Mouse (Mus musculus): Measurements from ENCODE around the gene Loxl3. TPM values are rescaled to one million over a fixed set of nuclear protein-coding genes. Genes with fewer than 3 reads are reported as not detected.

The Loxl3 gene
- polyA plus RNA-seq, 1 experiment from 2014 or later: 6.2 TPM

GRCm38 (mm10) chr6:83010010-83010409 is 24.0 kb upstream of the Loxl3 start:
- WGBS: 40% methylated on average over 7 of the region's 7 CpGs
- no peak for ATAC-seq (ENCODE audit: insufficient number of reproducible peaks, insufficient read depth, low FRiP score, low read depth)
- Histone ChIP-seq H3K4me1 (ENCODE audit: control insufficient read depth in 2 of 2, insufficient read depth in 2 of 2, low read length in 2 of 2) (peaks cover 7 to 8% of the 10 kb centered on the region in 2 experiments; a peak in 3 of 4 replicates), H3K27ac (replicated peaks in 1 of 2; ENCODE audit: control insufficient read depth in 1 of 2, insufficient read depth in 1 of 2, low read depth in 2 of 2, low read length in 2 of 2) (0 out of 4 replicates have a peak overlapping the region, but pooled peaks of 1 of the 2 experiments have one; percentile 42), H3K36me3 (ENCODE audit: control insufficient read depth, insufficient read depth, low read length) (no peaks in the 10 kb centered on the region), H3K4me3 (ENCODE audit: control insufficient read depth in 1 of 2, insufficient read depth in 1 of 2, low read depth in 1 of 2, low read length in 2 of 2) (no peak overlapping the region), H3K27me3 (ENCODE audit: control insufficient read depth, insufficient read depth, low read length) (no peaks in the 10 kb centered on the region), H3K4me2 (ENCODE audit: low read length) (no peak overlapping the region; the same call in 1 of the 2 replicates), H3K9ac (ENCODE audit: low read length) (no peak overlapping the region), H3K9me3 (ENCODE audit: control insufficient read depth, low read length) (no peaks in the 10 kb centered on the region)

GRCm38 (mm10) chr6:83011255-83011654 is 22.7 kb upstream of the Loxl3 start:
- Histone ChIP-seq H3K4me1 (ENCODE audit: control insufficient read depth in 2 of 2, insufficient read depth in 2 of 2, low read length in 2 of 2) (peaks cover 3 to 6% of the 10 kb centered on the region in 2 experiments; a peak in 2 of 4 replicates), H3K9ac (ENCODE audit: low read length) (no peak overlapping the region), H3K27ac (replicated peaks in 1 of 2; ENCODE audit: control insufficient read depth in 1 of 2, insufficient read depth in 1 of 2, low read depth in 2 of 2, low read length in 2 of 2) (no peak overlapping the region), H3K4me3 (ENCODE audit: control insufficient read depth in 1 of 2, insufficient read depth in 1 of 2, low read depth in 1 of 2, low read length in 2 of 2) (no peak overlapping the region), H3K27me3 (ENCODE audit: control insufficient read depth, insufficient read depth, low read length) (no peaks in the 10 kb centered on the region), H3K4me2 (ENCODE audit: low read length) (no peak overlapping the region), H3K9me3 (ENCODE audit: control insufficient read depth, low read length) (no peaks in the 10 kb centered on the region), H3K36me3 (ENCODE audit: control insufficient read depth, insufficient read depth, low read length) (no peaks in the 10 kb centered on the region)
- no peak for ATAC-seq (ENCODE audit: insufficient number of reproducible peaks, insufficient read depth, low FRiP score, low read depth)
- WGBS: 88% methylated on average over 7 of the region's 7 CpGs

- Histone ChIP-seq H3K4me1 (ENCODE audit: control insufficient read depth in 2 of 2, insufficient read depth in 2 of 2, low read length in 2 of 2) (peaks cover 5 to 6% of the 10 kb centered on the region in 2 experiments; a peak in 2 of 4 replicates), H3K9ac (ENCODE audit: low read length) (no peak overlapping the region), H3K27ac (replicated peaks in 1 of 2; ENCODE audit: control insufficient read depth in 1 of 2, insufficient read depth in 1 of 2, low read depth in 2 of 2, low read length in 2 of 2) (no peak overlapping the region), H3K36me3 (ENCODE audit: control insufficient read depth, insufficient read depth, low read length) (no peaks in the 10 kb centered on the region), H3K4me2 (ENCODE audit: low read length) (no peak overlapping the region), H3K9me3 (ENCODE audit: control insufficient read depth, low read length) (no peaks in the 10 kb centered on the region), H3K27me3 (ENCODE audit: control insufficient read depth, insufficient read depth, low read length) (no peaks in the 10 kb centered on the region), H3K4me3 (ENCODE audit: control insufficient read depth in 1 of 2, insufficient read depth in 1 of 2, low read depth in 1 of 2, low read length in 2 of 2) (no peak overlapping the region)
- WGBS: 79% methylated on average over 6 of the region's 6 CpGs
- no peak for ATAC-seq (ENCODE audit: insufficient number of reproducible peaks, insufficient read depth, low FRiP score, low read depth)
Observed at GRCm38 (mm10) chr6:83011756-83012155, 22.2 kb upstream of the Loxl3 start.

- Histone ChIP-seq H3K36me3 (ENCODE audit: control insufficient read depth, insufficient read depth, low read length) (no peaks in the 10 kb centered on the region), H3K27me3 (ENCODE audit: control insufficient read depth, insufficient read depth, low read length) (no peaks in the 10 kb centered on the region), H3K4me1 (ENCODE audit: control insufficient read depth in 2 of 2, insufficient read depth in 2 of 2, low read length in 2 of 2) (peaks cover 6 to 10% of the 10 kb centered on the region in 2 experiments; a peak in 3 of 4 replicates), H3K4me2 (ENCODE audit: low read length) (no peak overlapping the region), H3K9me3 (ENCODE audit: control insufficient read depth, low read length) (no peaks in the 10 kb centered on the region), H3K9ac (ENCODE audit: low read length) (no peak overlapping the region), H3K27ac (replicated peaks in 1 of 2; ENCODE audit: control insufficient read depth in 1 of 2, insufficient read depth in 1 of 2, low read depth in 2 of 2, low read length in 2 of 2) (no peak overlapping the region), H3K4me3 (ENCODE audit: control insufficient read depth in 1 of 2, insufficient read depth in 1 of 2, low read depth in 1 of 2, low read length in 2 of 2) (no peak overlapping the region)
- WGBS: 81% methylated on average over 5 of the region's 5 CpGs
- ATAC-seq (ENCODE audit: insufficient number of reproducible peaks, insufficient read depth, low FRiP score, low read depth): no peak
Observed at GRCm38 (mm10) chr6:83013444-83013843, 20.5 kb upstream of the Loxl3 start.

GRCm38 (mm10) chr6:83014482-83015466 is 19.2 kb upstream of the Loxl3 start:
- Histone ChIP-seq H3K4me2 (ENCODE audit: low read length) (no peak overlapping the region), H3K4me3 (ENCODE audit: control insufficient read depth in 1 of 2, insufficient read depth in 1 of 2, low read depth in 1 of 2, low read length in 2 of 2) (no peak overlapping the region), H3K9me3 (ENCODE audit: control insufficient read depth, low read length) (no peaks in the 10 kb centered on the region), H3K9ac (ENCODE audit: low read length) (no peak overlapping the region), H3K36me3 (ENCODE audit: control insufficient read depth, insufficient read depth, low read length) (no peaks in the 10 kb centered on the region), H3K27me3 (ENCODE audit: control insufficient read depth, insufficient read depth, low read length) (no peaks in the 10 kb centered on the region), H3K27ac (replicated peaks in 1 of 2; ENCODE audit: control insufficient read depth in 1 of 2, insufficient read depth in 1 of 2, low read depth in 2 of 2, low read length in 2 of 2) (no peak overlapping the region), H3K4me1 (ENCODE audit: control insufficient read depth in 2 of 2, insufficient read depth in 2 of 2, low read length in 2 of 2) (peaks cover 6 to 10% of the 10 kb centered on the region in 2 experiments; a peak in 3 of 4 replicates)
- 37% methylated on average over 12 of the region's 12 CpGs for whole genome bisulfite sequencing
- ATAC-seq (ENCODE audit: insufficient number of reproducible peaks, insufficient read depth, low FRiP score, low read depth): no peak

GRCm38 (mm10) chr6:83015749-83016148 is 18.2 kb upstream of the Loxl3 start:
- H3K4me2 ChIP-seq (ENCODE audit: low read length): no peak overlapping the region
- no peaks in the 10 kb centered on the region for H3K9me3 ChIP-seq (ENCODE audit: control insufficient read depth, low read length)
- H3K9ac ChIP-seq (ENCODE audit: low read length): no peak overlapping the region
- no peak overlapping the region for H3K27ac ChIP-seq (replicated peaks in 1 of 2; ENCODE audit: control insufficient read depth in 1 of 2, insufficient read depth in 1 of 2, low read depth in 2 of 2, low read length in 2 of 2)
- no peaks in the 10 kb centered on the region for H3K36me3 ChIP-seq (ENCODE audit: control insufficient read depth, insufficient read depth, low read length)
- peaks cover 3 to 7% of the 10 kb centered on the region in 2 experiments; a peak in 3 of 4 replicates for H3K4me1 ChIP-seq (ENCODE audit: control insufficient read depth in 2 of 2, insufficient read depth in 2 of 2, low read length in 2 of 2)
- no peaks in the 10 kb centered on the region for H3K27me3 ChIP-seq (ENCODE audit: control insufficient read depth, insufficient read depth, low read length)
- 84% methylated on average over 2 of the region's 2 CpGs for WGBS
- ATAC-seq (ENCODE audit: insufficient number of reproducible peaks, insufficient read depth, low FRiP score, low read depth): no peak
- H3K4me3 ChIP-seq (ENCODE audit: control insufficient read depth in 1 of 2, insufficient read depth in 1 of 2, low read depth in 1 of 2, low read length in 2 of 2): no peak overlapping the region

- Histone ChIP-seq H3K9me3 (ENCODE audit: control insufficient read depth, low read length) (no peaks in the 10 kb centered on the region), H3K4me1 (ENCODE audit: control insufficient read depth in 2 of 2, insufficient read depth in 2 of 2, low read length in 2 of 2) (peaks cover 3 to 7% of the 10 kb centered on the region in 2 experiments; a peak in 3 of 4 replicates), H3K27ac (replicated peaks in 1 of 2; ENCODE audit: control insufficient read depth in 1 of 2, insufficient read depth in 1 of 2, low read depth in 2 of 2, low read length in 2 of 2) (0 out of 4 replicates have a peak overlapping the region, but pooled peaks have one; percentile 7 to 12), H3K9ac (ENCODE audit: low read length) (no peak overlapping the region), H3K4me3 (ENCODE audit: control insufficient read depth in 1 of 2, insufficient read depth in 1 of 2, low read depth in 1 of 2, low read length in 2 of 2) (no peak overlapping the region), H3K4me2 (ENCODE audit: low read length) (no peak overlapping the region), H3K27me3 (ENCODE audit: control insufficient read depth, insufficient read depth, low read length) (no peaks in the 10 kb centered on the region), H3K36me3 (ENCODE audit: control insufficient read depth, insufficient read depth, low read length) (no peaks in the 10 kb centered on the region)
- ATAC-seq (ENCODE audit: insufficient number of reproducible peaks, insufficient read depth, low FRiP score, low read depth): no peak
- WGBS: 6% methylated on average over 3 of the region's 3 CpGs
Observed at GRCm38 (mm10) chr6:83017190-83017589, 16.8 kb upstream of the Loxl3 start.

All from heart, embryonic 14.5 days (tissue).